ENCODE assay signal across 14 mouse cellular contexts in genomic region chr16:38287357-38287756, GRCm38 (mm10). TPM values are rescaled to one million over a fixed set of nuclear protein-coding genes. Genes with fewer than 3 reads are reported as not detected.
"Had no signal": no experiment of that assay in that cellular context is flagged by ENCODE, and none has a peak within 500 bp of the region (broad histone marks: within the 10 kb centered on the region; RNA-seq: fewer than 3 reads in every experiment).

No protein-coding gene starts in this region.

- H3K27me3 ChIP-seq: limb, embryonic 15.5 days; lung, embryonic 15.5 days; midbrain, embryonic 12.5 days had no signal

- DNase-seq: kidney, postnatal 10 days; lung, postnatal 14 days; right cerebral cortex, postnatal 14 days; thymus, postnatal 4 days had no signal

- H3K27ac ChIP-seq: limb, embryonic 15.5 days; lung, embryonic 15.5 days; macrophage; midbrain, embryonic 12.5 days had no signal

- H3K36me3 ChIP-seq: limb, embryonic 15.5 days; lung, embryonic 15.5 days; midbrain, embryonic 12.5 days had no signal

- H3K4me2 ChIP-seq: limb, embryonic 15.5 days; lung, embryonic 15.5 days; midbrain, embryonic 12.5 days had no signal

- H3K9ac ChIP-seq: limb, embryonic 15.5 days; lung, embryonic 15.5 days; midbrain, embryonic 12.5 days had no signal

- H3K4me1 ChIP-seq: limb, embryonic 15.5 days; lung, embryonic 15.5 days; midbrain, embryonic 12.5 days had no signal

- H3K4me3 ChIP-seq: limb, embryonic 15.5 days; lung, embryonic 15.5 days; midbrain, embryonic 12.5 days had no signal

- H3K9me3 ChIP-seq: limb, embryonic 15.5 days; lung, embryonic 15.5 days; midbrain, embryonic 12.5 days had no signal

- ATAC-seq: inflammation-experienced regulatory T-cells, adult 6 months had no signal

RNA-seq across cellular contexts. Expression of gene Nr1i2, which starts 7.3 kb away (rescaled TPM):
- polyA plus RNA-seq: inflammation-experienced regulatory T-cells, adult 6 months; limb, embryonic 11.5 days; limb, embryonic 15.5 days; macrophage; midbrain, embryonic 12.5 days; midbrain, postnatal 0 days; neural tube, embryonic 14.5 days had no signal

RNA-seq across cellular contexts. Expression of gene Maats1, which starts 54.6 kb away (rescaled TPM):
- polyA plus RNA-seq: kidney, embryonic 14.5 days; limb, embryonic 15.5 days; macrophage had no signal

RNA-seq across cellular contexts. Expression of gene Gm21987, which starts 59.5 kb away (rescaled TPM):
- polyA plus RNA-seq: inflammation-experienced regulatory T-cells, adult 6 months; kidney, embryonic 14.5 days; large intestine, adult 2 months; limb, embryonic 11.5 days; lung, embryonic 15.5 days; macrophage; midbrain, embryonic 12.5 days; midbrain, postnatal 0 days; neural tube, embryonic 14.5 days had no signal
